Mouse (Mus musculus): ENCODE results near the gene Gba. TPM values are rescaled to one million over a fixed set of nuclear protein-coding genes. Genes with fewer than 3 reads are reported as not detected.

Gba gene
- total RNA-seq, 2 experiments from 2014 or later, result 21.3 to 21.8 TPM

DNA sequence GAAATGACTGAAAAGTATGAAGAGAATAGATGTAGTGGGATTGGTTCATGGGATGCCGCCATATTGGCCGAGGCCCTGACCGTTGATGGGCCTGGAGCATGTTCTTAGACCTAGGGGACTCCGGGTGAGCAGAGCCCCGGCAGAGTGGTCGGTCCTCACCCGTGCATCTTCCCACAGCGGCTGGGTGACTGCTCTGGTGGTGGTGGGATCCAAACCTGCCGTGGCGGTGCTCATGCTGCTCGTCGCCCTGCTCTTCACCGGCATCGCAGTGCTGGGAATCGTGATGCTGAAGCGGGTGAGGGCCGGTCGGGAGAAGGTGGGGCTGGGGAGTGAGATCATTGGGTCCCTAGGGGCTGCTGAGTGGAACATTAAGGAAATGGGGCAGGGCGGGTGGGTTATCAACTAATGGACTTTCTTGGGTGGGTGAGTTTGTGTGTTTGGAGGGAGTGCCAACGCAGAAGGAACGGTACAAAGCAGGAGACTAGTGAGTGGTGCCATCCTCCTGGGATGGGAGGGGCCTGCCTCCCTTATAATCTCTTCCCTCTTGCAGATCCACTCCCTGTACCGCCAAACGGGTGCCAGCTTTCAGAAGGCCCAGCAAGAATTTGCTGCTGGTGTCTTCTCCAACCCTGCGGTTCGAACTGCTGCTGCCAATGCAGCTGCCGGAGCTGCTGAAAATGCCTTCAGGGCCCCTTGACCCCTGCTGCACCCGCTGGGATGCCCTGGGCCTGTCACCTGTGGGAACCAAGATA is 20.8 kb upstream of the Gba start:
- intact Hi-C loops (cut with DNase I), result no loop called here
- no peak for DNase-seq

DNA sequence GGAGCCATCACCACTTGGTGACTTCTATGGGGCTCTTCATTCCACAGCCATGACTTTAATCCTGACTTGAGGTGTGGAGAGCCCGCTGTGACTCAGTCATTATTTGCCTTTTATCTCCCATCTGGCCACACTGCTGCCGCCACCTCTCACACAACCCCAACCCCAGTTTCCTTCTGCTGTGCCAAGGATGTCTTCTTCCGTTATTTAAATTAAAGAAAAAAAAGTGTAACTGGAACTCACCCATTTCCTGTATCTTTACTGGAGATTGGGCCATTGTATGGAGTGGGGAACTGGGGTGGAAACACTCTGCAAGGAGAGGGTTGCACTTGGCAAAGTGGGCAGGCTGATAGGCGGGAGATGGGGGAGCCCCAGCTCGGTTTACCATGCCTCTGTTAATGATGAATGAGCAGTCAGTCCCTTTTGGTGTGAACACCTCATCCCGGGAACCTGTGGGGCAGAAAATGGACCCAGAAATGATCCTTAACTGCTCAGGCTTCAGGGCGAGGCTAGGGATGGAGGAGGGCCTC is 20.1 kb upstream of the Gba start:
- no peak for DNase-seq
- intact Hi-C loops (cut with DNase I), result no loop called here

DNA sequence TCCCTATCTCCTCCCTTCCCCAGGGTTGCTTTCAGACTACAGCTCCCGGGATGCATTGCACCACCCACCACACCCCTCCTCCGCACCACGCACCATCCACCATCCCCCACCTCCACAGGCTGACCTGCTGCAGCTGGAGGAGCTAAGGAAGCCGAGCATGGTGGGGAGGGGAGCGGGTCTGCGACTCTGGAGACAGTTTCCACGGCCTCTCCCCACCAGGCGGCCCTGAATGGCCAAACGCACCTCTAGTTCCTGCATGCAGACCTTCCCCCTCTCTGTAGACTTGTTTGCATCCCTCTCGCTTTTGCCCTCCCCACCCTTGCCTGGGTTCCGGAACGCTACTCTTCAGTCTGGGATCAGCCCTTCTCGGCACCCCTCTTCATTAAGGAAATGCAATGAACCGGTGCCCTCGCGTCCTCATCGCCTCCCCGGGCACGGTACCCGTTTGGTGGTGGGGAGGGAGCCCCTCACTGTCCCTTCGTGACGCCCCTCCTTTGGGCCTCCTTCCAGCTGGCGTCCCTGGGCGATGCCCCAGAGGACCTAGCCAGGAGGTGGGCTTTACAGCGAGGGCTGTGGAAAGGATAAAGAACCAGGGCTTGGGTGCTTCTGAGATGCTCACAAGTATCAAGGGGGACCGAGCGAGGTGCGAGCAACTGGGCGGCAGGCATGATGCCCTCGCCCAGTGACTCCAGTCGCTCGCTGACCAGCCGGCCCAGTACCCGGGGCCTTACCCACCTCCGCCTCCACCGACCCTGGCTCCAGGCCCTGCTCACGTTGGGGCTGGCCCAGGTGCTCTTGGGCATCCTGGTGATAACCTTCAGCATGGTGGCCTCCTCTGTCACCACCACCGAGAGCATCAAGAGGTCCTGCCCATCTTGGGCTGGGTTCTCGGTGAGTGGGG is 19.4 kb upstream of the Gba start, which contains the start of gene Fam189b:
Fam189b (plus strand) TSS at position 86 of the 901 bp plus-strand sequence.
- intact Hi-C loops (cut with DNase I), result no loop called here

DNA sequence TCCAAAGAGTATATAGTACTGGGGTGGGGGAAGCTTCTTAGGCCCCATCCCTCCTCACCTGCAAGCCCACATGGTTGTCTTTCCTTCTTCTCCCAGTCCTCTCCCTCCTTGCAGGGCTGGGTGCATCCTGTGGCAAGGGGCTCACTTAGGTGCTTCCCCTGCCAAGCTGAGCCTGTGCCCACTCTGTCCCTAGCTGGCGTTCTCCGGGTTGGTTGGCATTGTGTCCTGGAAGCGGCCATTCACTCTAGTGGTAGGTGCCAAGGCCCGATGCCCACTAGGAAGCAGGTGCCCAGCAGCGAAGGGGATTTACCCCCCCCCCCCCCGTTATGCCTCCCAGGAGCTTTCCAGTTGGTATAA is 18.8 kb upstream of the Gba start:
- intact Hi-C loops (cut with DNase I), result no loop called here
- no peak for DNase-seq

More for the DNA sequence above, 19.4 kb upstream of the Gba start, which contains the start of gene Fam189b:
- peak; percentile 74 to 81 for DNase-seq

DNA sequence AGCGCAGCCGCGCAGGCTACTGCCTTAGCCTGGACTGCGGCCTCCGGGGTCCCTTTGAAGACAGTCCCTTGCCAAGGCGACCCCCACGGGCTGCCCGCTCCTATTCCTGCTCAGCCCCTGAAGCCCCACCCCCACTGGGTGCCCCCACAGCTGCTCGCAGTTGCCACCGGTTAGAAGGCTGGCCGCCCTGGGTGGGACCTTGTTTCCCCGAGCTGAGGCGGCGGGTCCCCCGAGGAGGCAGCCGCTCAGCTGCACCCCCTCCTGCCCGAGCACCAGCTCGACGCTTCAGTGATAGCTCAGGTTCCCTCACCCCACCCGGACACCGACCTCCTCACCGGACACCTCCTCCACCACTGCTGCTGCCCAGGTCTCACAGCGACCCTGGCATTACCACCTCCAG is 15.5 kb upstream of the Gba start:
- DNase-seq, result no peak
- intact Hi-C loops (cut with DNase I), result no loop called here

DNA sequence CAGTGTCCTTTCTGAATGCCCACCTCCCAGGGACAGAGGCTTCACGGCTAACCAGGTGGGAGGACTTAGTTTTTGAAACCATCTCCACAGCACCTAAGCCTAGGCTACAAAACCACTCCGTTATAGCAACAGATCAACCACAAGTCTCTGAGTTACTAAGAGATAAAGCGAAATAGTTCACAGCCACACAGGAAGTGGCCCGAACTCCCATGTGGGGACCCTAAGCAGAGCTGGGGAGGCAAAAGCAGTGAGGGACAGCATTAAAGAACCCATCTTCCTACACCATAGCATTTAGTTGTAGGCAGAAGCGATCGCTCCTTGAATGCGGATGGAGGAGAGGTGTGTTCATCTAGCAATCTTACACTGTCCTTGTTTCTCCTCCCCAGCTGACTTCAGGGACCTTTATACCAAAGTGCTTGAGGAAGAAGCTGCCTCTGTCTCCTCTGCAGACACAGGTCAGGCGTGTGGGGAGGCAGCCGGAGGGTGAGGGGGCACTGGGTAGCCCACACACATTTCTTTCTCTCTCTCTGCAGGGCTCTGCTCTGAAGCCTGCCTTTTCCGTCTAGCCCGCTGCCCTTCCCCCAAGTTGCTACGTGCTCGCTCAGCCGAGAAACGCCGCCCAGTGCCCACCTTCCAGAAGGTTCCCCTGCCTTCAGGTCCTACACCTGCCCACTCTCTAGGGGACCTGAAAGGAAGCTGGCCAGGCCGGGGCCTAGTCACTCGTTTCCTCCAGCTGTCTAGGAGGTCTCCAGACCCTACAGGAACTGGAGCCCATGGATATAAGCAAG is 14.8 kb upstream of the Gba start:
- DNase-seq, result no peak
- intact Hi-C loops (cut with DNase I), result no loop called here

DNA sequence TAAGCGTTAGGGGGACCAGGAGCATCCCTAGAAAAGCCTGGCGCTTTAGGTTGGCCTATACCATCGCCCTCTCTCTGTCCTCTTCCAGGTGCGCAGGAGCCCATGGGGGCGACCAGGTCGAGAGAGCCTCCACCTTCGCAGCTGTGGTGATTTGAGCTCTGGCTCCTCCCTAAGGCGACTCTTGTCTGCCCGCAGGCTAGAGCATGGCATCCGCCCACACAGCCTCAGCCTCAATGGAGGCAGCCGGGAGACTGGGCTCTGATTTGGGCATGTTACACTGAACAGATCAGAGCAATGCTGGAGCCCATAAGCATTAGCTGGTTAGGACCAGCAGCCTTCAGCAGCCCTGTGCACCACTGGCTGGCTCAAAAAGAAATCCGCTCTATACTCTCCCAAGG is 14.3 kb upstream of the Gba start:
- no peak for DNase-seq
- intact Hi-C loops (cut with DNase I), result no loop called here

DNA sequence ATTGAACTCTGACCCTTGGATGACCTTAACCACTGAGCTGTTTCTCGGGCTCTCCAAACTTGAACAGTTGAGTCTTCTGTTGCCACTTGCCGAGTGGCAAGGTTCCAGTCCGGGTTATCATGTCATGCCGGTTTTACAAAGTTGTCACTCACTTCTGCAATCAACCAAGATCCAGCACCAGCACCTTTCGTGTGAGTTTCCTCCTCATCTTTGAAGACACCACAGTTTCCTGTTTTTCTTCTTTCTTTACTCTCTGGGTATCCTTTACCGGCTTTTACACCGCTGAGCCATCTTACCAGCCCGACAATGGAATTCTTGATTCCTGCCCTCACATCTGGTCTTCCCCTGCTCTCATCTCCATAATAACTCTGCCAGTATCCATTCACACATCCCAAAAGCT is 12.3 kb upstream of the Gba start:
- no peak for DNase-seq
- intact Hi-C loops (cut with DNase I), result no loop called here

DNA sequence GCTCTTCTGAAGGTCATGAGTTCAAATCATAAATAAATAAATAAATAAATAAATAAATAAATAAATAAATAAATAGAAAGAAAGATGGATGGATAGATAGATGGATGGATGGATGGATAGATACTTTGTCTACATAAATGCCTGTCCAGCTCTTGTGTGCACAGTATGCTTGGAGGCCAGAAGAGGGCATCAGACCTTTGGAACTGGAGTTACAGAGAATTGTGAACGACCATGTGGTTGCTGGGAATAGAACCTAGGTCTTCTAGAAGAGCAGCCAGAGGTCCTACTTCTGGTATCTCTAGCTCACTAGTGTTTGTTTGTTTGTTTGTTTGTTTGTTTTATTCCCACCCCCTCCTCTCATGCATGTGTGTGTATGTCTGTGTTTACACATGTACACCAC is 9.4 kb upstream of the Gba start:
- intact Hi-C loops (cut with DNase I), result no loop called here
- no peak for DNase-seq

DNA sequence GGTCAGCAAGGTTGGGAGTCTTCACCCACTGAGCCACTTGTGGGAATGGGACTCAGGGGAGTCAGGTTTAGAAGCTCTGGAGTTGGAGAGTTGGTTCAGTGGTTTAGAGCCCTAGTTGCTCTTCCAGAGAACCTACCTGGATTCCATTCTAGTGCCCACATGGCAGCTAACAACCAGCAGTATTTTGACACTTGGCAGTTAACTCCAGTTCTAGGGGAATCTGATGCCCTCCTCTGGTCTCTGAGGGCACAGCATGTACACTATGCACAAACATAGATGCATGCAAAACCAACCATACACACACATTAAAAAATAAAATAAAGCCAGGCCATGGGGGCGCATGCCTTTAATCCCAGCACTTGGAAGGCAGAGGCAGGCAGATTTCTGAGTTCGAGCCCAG is 8.9 kb upstream of the Gba start:
- DNase-seq, result no peak
- intact Hi-C loops (cut with DNase I), result no loop called here

DNA sequence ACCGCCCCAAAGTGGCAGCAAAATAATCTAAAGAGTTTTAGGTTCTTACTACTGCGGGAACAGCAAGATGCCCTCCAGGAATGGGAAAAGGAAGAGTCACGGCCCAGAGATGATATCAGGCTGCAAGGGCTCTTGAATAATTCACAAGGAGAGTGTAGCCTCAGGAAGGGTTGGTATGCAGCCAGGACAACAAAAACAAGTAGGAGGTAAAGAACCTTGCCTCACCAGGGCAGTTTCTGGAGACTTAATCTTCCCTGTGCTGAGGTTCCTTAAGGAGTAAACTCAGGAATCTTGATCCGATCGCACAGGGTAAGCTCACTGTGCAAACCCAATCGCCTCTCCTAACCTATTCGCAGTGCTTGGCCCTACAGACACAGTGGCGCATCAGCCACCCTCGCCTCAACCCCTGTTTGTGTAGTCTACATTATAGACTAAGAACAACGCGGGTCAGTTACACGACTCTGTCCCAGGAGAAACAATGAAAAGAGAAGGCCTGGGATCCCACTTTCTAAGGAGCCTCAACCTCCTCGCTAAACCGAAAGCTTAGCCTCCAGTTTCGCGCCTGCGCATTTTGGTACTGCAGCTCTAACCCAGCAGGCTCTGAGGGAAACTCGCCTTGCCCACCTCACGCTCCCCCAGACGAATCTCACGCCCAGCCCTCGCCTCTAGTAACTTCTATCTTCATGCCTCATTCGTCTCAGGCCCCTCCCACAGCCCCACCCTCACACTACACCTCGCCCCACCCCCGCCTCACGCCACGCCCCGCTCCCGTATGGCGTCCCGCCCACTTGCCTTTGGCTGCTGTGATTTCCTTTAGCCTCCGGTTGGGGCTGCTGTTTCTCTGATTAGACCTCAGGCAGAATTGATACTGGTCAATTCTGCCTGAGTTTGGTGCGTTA is 6.5 kb upstream of the Gba start:
- peak; percentile 84 to 86 for DNase-seq
- intact Hi-C loops (cut with DNase I), result loop anchor here (2.0 kb wide), 1 partner anchor 19 kb away; the partner anchor contains the start of gene Thbs3

DNA sequence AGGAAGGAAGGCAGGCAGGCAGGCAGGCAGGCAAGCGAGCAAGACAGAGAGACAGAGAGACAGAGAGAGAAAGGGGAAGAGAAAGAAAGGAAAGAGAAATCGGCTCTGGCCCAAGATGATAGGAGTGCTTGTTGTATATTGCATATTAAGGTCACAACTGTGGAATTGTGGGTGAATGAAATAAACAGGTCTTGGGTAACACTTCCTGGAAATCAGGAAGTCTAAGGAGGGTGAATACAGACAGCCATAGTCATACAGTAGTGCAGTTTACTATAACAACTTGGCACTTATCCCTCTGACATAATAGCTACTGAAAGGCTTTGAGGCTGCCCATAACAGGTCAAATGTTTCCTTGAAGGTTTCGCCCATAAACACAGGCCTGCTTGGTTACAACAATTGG is 2.9 kb upstream of the Gba start:
- intact Hi-C loops (cut with DNase I), result no loop called here
- DNase-seq, result no peak

DNA sequence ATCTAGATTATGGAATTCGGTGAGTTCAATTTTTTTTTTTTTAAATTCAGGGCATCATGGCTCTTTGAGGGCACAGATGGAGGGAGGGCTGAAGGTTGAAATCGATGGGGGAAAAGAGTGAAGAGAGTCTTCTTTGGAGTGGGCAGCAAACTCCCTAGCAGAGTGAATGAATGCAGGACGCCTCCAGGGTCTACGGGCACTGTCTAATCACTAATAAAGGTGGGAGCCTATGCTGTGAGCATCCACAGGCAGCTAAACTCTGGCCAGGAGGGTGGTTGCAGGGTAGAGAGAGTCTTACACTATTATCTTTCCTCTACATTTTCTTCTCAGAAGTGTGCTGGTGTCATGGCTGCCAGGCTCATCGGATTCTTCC is 400 bp downstream of the Gba start:
- intact Hi-C loops (cut with DNase I), result no loop called here
- DNase-seq, result no peak

DNA sequence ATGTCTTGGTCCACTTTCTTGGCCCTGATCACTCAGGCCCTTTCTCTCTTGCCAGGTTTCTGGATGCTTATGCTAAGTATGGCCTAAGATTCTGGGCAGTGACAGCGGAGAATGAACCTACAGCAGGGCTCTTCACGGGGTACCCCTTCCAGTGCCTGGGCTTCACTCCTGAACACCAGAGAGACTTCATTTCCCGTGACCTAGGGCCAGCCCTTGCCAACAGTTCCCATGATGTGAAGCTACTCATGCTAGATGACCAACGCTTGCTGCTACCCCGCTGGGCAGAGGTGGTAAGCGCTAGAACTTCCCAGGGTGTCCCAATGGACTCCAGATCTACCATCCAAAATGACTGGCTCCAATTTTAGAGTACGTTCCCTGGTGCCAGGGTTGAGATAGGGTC is 3.4 kb downstream of the Gba start:
- DNase-seq, result no peak
- intact Hi-C loops (cut with DNase I), result no loop called here

DNA sequence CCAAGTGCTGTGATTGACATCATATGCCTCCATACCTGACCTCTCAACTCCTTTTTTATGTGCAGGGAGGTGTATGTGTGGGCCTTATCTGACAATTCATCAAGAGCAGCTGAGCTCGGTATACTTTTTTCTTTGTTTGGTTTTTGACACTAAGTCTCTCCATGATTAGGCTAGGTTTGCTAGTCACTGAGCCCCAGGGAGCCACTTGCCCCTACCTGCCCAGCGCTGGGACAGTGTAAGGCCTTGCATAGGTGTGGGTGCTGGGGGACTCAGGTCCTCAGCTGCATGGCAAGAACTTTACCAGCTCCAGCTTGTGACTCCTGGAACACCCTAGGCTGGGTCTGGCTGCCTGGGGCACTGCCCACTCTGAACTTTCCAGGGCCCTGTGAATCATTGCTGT is 4.0 kb downstream of the Gba start:
- intact Hi-C loops (cut with DNase I), result no loop called here
- no peak for DNase-seq

DNA sequence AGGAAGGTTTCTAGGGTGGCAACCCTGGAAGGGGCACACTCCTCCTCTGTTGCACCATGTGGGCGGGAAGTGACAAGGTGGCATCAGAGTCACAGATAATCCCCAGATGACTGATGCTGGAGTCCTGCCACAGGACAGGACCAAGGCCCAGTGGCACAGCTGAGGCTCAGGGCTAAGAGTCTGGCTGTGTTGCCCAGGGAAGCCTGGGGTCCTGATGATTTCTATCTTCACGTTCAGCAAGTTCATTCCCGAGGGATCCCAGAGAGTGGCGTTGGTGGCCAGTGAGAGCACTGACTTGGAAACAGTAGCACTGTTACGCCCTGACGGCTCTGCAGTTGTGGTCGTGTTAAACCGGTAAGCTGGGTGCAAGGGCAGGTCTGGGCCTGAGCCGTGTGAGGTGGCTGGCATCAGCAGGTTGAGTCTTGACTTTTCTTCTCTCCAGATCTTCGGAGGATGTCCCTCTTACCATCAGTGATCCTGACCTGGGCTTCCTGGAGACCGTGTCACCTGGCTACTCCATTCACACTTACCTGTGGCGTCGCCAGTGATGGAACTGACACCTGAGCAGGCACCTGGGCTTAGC is 5.4 kb downstream of the Gba start:
- no peak for DNase-seq
- intact Hi-C loops (cut with DNase I), result no loop called here

DNA sequence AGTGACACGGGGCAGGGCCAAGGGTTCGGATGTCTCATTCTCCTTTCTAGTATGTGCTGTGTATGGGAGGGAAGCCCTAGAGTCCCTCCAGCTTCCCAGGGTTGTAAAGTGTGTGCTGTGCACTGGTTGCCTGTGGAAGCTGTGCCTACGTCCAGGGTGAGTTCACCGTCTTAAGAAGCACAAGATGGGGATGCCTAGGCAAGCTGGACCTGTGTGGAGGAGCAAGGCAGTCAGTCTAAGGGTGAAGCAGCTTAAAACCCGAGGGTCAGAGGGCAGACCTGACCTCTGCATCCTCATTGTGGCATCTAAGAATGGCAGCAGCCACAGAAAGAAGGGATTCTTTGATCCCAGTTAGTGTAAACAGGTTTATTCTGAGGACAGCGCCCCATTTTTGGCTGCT is 6.0 kb downstream of the Gba start:
- intact Hi-C loops (cut with DNase I), result no loop called here
- no peak for DNase-seq

DNA sequence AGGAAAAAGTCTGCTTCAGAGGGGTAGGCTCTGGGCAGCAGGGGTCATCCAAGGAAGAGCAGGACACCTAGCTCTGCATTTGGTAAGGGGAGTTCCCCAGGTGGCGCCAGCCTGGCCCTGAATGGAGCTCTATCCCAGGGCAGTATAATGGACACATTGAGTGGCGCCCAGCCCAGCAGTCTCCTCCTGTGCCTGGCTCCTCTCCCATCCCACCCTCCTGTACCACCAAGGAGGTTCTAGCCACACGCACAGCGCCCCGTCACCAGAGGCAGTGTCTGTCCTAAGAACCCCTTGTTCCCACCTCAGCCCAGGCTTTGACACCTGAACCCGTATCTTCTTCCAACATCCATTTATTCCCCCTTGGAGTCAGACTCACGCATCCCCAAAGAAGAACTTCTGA is 7.0 kb downstream of the Gba start:
- no peak for DNase-seq
- intact Hi-C loops (cut with DNase I), result no loop called here

DNA sequence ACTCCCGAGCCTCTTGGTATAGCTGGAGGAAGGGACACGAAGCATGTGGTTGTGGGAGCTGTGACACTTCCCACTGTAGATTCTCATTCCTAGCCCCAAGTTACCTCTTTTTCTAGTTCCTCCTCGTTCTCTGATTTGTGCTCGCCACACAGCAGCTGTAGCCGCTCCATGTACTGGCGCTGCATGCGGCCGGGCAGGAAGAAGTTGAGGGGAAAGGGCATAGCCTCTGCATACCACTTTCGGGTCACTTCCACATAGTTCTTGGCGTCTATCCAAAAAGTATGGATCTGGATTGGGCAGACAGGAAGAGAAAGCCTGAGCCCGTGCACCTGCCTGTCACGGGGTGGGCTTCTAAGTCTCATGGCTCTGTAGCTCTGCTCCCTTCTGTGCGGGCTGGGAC is 7.4 kb downstream of the Gba start:
- no peak for DNase-seq
- intact Hi-C loops (cut with DNase I), result no loop called here

DNA sequence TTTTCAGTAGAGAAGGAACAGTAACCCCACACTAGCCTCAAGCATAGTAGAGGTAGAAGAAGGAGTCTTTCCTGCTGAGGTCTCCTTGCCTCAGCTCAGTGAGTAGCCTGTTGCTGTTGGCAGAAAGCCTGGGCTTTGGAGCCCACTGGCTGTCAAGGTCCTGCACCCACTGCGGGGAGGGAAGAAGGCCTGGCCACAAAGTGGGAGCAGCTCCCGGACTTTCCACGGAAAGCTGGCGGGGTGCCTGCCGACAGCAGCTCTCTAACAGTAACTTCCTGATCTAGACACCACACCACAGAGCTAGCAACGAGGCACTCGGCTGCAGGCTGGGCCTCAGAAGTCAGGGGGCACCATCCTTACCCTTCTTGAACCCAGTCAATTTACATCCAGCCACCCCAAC is 8.0 kb downstream of the Gba start:
- intact Hi-C loops (cut with DNase I), result no loop called here
- peak in 1 of 2 experiments; percentile 38 for DNase-seq

All from heart, postnatal 36 days (tissue).